Mouse (Mus musculus): ENCODE data around the gene Nav3.

Gene Nav3

DNA sequence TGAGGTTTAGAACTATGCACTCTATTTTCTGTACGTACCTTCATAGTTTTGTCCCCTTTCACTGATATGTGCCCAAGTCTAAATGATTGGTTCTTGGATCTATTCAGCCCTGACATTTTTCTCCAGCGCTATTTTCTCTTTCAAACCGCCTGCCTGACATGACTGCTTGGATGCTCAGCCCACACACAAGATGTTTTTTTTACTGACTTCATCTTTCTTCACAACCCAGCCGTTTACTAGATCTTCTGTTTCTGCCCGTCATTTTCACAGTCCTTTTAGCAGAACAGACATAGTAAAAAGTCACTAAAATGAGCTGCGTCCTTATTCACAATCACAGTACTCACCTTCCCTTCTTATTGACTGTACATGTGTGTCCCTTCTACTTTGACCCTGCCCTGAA, 656.8 kb downstream of the Nav3 start:
- no peak for DNase-seq

DNA sequence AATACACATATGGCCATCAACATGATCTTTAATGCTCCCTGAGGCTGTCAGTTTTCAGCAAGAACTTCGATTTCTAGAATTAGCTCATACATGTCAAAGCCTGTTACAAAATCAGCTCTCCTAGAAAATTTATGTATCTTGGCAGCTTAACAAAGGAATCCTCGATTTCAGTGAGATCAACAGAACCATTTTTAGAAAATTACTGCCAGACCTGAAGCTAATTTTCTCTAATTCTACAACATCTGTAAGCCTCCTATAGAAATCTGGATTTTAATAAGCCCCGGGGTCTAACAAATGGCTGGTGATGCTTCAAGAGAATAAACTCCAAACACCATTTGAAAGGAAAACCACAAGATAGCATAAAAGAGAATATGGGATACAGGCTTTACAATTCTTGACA, 659.0 kb downstream of the Nav3 start:
- no peak for DNase-seq

DNA sequence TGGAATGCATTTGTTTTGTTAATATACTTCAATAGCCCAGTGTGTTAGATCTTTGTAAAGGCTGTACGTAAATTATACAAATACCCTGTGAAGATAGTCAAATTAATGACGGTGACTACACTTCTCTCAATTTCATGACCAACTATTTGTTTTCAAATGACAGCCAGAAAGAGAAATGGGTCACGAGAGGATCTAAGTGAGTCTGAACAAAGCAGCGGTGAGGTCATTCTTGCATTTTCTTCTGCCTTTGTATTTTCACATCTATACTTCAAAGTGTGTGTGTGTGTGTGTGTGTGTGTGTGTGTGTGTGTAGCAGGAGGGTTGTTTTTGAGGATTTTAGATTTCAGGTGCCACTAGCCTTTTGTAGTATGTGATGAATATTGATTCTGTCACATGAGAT, 662.5 kb downstream of the Nav3 start:
- no peak for DNase-seq

DNA sequence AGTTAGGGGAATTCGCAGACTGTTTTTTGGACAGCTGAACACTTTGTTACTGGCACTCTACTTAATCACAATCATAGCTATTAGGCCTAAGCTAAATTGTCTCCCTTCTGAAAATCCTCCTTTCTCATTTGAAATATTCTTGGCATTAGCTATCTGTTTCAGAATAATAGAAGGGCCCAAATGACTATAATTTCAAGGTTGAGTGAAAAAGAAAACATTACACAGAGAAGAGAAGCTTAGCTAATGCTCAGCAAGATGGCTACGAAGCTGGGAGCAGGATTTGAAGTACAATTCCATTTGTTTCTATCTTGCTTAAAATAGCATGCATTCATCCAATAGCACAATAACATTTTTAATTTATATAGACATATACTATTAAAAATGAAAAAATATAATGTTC, 667.3 kb downstream of the Nav3 start:
- DNase-seq, result no peak

DNA sequence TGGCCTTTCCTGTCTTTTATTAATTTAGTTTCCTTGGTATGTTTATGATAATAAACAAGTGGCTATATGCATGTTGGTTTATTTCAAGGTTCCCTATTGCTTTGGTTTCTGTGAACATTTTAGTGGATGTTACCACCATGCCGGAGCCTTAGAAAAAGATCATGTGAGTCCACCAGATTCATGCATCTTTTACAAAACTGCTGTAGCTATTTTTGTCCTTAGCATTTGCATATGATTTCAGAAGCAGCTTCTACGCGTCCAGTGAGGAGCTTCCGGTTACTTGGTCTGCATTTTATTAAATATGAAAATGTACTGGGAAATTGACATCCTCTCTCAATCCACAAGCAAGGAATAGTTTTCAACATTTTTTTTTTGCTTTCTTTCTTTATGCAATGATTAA, 676.9 kb downstream of the Nav3 start:
- DNase-seq, result no peak

DNA sequence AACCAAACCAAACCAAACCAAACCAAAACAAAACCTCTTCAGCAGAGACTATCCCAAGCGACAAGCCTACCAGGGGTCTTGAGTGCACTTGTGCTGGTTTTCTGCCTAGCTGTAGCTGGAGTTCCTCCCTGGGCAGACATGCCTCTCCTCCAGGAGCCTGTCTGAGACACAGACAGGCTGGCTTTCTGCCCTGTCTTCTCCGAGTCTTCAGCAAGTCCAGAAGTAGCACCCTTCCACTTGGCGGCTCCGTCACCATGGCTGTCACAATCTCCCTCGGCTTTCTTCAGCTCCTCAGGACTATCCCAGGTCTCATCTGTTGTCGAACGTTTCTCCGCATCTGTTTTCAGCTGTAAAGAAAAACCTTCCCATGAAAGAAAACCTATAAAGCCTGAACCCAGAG, 686.9 kb downstream of the Nav3 start:
- no peak for DNase-seq

DNA sequence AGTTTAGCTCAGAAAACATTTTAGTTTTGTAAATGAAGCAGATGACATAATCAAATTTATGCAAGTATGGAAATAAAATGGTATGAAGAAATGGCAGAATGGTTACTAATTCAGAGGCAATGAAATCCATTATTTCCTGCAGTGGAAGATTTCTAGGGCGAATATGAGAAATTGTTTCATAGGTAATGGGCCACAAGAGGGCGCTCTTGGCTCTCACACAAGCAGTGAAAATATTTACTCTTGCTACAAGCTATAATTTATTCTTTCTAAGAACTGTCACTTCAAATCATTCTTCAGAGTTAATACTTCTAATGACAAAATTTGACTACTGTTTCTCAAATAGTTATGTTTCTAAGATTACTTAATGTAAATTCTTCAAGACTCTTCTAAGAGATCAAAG, 690.4 kb downstream of the Nav3 start:
- peak; percentile 65 for DNase-seq

DNA sequence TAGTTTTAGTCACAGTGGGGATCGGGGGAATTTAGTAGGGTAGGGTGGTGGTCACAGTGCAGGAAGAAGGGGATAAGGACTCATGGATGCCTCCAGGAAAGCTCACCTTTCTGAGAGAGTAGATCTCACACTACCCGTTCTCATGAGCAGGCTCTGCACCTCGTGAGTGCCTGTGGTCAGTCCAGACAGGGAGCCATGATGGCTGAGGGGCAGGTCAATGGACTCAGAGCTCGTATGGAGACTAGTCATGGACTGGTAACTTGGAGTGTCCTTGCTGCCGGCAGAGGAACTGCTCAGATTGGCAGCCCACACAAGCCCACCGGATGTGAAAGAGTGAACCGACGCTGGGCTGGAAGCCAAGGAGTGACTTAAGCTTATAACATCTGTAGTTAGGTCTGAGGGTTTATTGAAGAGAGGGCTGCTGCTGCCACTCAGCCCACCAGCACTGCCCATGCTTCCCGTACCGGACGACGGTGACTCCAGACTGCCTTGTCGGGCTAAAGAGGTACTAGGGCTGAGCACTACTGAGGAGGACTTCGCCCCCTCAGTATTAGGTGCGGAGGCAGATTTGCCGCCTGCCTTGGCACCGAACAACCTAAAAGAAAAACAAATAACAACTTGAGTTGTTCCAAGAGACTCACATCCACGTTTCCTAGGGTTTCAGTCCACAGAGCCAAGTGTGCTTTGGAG, 691.4 kb downstream of the Nav3 start:
- DNase-seq, result no peak

DNA sequence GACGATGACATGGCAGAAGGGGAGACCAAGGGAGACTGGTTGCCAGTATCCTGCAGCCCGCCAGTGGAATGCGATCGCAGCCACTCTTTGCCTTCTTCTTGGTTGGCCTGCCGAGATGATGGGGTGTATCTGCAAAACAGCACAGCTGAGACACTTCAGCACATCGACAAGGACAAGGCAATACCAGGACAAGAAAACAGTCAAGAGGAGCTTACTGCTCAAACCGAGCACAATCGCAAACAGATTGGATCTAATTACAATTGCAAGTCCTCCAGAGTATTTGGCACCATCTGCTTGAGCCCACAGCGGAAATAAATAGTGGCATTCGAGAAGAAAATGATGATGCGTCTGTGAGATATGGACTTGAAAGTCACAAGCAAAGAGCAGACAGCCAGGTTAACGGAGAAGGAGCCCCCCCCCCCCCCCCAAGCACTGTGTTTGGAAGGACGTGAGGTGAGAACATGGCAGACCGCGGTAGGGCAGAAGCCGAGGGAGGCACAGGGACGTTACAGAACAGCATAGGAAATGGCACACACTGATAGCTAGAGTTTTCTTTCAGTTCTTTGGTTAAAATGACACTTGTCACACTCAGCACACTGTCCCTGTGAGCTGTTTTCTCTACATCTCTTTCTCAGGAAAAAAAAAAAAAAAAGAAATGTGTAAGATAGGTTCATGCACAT, 696.9 kb downstream of the Nav3 start:
- DNase-seq, result peak; percentile 53

DNA sequence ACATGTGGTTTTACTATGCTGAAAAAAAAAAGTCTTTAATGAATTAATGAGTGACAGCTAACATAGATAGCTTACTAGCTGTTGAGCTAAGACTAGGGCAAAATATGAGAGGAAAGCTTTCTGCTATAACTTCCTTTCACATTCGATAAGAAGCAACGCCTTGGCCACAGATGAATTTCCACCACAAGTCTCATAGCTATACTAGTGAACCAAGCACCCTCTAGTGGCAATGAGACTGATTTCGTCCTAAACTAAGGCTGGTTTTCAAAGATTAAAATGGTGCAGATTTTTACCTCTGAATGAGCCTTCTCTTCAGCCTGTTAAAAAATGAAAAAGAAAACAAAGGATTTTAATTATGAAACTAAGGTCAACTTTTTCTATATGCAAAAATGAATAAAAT, 709.1 kb downstream of the Nav3 start:
- peak; percentile 46 for DNase-seq

DNA sequence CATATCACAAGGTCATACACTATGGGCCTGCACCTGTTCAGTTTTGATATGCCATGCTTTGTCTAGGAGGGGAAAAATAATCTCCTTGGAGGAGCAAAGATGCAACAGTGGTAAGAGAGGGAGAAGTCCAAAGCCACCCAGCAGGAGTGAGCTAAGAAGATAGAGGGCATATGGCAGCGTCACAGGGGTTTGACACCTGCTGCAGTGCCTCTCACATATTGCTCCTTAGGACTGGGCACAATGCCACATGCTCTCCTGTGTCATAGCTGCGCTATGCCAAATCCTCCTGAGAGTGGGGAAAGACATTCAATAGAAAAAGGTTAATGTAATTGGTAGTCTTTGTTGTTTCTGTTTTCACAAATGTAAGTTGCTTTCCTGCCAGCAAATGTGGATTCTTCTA, 714.3 kb downstream of the Nav3 start:
- peak; percentile 96 for DNase-seq

DNA sequence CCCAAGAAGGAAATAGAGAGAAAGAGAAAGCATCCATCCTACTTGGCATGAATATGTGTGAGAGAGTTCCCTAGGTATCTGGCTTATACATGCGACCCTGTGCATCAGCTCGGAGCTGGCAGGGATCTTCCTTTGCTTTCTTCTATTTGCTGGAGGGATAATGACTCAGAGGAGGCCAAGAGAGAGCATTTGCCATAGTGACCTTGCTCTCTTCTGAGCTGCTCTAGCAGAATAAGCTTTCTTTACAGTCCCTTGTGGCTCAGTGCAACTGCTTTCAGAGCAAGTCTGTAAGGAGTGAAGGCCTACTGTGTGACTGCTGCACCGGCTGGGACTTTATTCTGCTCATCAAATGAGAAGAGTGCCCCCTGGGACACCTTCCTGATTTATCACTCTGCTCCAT, 715.7 kb downstream of the Nav3 start:
- peak; percentile 35 for DNase-seq

DNA sequence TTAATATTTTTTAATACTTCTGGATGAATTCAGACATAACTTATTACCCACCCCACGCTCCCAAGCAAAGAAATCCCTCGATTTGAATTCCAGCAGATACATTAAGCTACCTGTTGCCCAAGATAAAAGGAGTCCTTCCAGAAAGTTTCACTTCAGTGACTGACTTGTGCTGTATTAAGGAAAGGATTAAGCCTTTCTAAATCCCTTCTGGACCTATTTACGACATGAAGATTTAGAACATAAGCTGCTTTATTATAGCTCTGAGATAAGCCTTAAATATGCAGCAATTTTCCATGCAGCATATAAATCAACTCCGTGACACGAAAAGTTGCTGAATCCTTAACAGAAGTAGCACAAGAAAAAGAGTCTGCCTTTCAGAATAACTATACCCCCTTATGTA, 732.4 kb downstream of the Nav3 start:
- DNase-seq, result no peak

DNA sequence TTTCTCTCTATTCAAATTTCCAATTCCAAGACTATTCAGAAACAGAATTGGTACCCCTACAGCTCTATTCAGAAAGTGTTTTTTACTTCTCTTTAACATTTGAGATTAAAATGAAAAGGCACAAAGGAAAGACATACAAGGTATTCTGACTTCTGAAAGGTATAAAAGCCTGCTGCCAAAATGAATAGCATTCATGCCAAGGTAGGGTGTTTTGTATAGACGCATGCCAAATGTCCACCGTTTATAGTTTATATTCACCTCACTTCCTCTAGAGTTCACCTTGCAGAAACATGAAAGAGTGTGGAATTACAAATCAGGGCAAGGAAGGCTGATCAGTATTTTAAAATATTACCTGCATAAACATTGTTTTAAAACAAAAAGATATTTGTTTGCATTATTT, 737.2 kb downstream of the Nav3 start:
- no peak for DNase-seq

DNA sequence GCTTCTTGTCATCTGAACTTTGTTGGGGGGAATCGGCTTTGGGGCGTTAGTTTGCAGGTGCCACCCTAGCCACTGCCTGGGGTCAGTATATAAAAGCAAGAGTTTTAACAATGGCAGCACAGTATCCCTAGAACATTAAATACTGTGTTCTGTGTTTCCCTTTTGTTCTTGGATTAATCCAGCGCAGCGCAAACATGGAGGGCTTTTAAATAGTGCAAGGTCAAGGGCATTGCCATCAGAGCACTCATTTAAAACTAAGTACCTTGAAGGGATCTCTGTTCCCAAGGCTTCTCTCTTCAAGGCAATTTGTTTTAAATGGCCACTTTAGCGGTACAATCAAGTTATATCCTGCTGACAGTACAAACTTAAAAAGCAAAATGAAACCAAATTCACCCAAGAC, 737.6 kb downstream of the Nav3 start:
- DNase-seq, result no peak

DNA sequence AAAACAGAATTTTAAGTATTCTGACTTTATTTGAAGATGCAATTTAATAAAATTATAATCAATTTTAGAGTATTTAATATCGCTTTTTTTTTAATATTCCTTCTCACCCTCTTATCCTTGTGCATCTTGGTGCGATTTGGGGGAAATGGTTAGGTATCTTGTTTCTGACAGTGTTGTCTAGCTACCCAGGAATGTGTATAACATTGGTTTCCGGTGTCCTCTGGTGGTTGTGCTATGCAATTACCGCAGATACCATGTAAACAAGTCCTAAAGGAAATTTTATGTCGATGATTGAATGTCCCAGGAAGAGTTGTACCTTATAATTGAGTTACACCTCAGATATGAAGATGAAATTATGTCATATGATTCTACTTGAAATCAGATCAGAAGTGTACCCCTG, 743.0 kb downstream of the Nav3 start:
- DNase-seq, result peak; percentile 62

DNA sequence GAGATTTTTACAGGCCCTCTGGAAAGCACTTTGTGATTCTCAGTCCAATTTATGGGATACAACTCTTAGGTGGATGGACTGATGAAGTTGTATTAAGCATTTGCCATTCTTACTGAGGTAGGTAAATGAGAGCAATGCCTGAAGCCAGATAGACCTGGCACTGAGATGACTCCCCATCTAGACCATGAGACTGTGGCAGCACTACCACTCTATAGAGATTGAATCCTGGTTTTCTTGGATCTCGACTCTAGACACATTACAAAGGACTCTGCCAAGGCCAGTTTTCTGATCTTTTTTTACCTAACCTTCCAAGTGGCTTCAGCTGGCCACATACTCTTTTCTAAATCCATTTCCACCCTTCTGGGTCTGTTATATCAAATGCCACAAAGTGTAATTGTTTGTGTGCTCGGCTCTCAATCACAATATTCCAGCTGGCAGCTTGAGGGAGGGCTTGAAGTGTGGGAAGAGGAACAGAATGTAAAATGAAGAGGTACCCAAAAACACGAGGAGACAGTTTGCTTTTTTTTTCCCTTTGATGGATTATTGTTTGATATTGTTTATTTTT, 756.2 kb downstream of the Nav3 start:
- no peak for DNase-seq

DNA sequence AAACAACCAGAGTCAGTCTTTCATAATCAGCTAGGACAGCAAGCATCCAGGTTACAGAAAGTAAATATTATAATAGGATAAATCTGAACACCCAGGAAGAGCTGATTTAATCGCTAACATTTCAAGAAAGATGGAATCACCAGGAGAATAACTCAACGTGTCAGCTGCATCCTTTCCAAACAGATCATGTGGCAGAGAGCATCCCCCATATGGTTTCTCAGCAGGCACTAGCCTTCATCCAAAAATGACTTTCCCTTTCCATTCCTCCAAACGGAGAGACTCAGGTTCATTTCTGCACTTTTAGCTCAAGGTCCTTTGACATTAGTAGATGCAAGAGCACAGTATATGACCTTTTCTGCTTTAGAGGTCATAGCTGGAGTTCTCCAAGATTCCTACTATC, 765.4 kb downstream of the Nav3 start:
- peak; percentile 90 for DNase-seq

DNA sequence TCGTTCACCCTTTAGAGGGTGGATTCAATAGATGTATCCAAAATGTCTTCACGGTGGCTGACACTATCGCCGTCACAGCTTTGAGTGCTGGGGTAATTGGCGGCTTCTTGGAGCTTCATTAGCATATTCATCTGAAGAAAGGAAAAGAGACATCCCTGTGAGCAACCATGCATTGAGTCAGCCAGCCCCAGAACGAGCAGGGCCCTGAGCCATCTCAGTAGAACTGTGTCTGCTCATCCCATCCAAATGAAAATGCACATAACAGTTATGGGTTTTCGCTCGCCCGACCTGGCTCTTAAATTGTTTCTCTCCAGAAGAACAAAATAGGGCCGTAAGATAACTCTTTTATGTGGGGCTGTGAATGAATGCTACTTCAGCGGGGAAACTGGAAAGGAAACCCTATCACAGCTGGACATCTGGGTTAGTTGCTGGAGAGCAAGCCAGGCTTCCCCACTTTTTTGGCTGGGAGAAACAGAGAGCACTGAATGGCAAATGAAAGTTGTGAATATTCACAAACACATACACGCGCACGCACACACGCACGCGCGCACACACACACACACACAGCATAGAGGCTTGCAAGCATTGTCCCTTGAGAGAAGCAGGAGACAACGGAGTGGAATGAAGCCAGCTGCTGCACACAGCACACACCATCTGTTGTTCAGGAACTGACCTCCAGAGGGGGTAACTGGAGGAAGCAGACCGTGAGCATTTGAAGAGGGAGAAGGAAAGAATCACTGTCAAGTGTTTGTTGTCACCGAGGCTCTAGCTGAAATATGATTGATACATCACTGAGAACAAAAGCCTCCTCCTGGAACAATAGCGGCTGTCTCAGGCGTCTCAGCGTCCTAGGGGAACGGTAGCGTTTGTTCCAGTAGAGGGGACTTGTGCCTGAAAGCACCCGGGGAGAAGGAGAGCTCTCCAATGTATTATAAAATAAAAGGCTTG, 771.6 kb downstream of the Nav3 start:
- peak; percentile 86 for DNase-seq

DNA sequence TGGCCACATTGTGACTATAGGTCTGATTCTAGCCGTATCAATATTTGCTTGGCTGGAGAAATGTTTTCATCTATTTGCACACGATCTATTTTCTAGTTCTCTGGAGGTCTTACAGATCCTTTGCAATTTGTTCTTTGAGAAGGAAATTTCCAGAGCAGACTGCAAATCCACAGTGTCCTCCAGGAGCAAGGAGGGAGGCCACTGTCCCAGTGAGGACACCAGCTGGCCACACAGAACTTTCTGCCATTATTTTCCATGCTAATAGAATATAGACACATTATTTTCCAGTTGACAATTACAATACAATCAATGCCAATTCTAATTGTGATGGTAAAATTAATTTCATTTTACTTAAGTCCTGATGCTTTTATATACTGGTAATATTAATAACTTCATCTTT, 783.1 kb downstream of the Nav3 start:
- DNase-seq, result peak; percentile 69

DNA sequence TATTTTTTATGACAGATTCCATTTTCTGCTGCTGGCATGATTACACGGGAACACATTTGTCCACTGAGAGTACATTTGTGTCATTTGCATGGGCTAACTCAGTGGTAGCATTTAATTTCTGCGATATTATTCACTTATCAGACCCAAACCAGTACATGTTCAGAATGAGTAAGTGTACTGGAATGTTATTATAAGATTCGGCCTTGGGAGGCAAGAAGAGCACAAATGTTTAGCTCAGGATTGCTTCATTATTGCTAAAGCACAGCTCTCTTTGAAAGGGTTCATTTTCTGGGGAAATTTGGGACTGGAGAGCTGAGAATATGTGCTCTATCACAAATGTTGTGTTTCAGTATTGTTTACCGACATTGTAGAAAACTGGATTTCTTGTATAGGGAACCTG, 788.6 kb downstream of the Nav3 start:
- DNase-seq, result no peak

DNA sequence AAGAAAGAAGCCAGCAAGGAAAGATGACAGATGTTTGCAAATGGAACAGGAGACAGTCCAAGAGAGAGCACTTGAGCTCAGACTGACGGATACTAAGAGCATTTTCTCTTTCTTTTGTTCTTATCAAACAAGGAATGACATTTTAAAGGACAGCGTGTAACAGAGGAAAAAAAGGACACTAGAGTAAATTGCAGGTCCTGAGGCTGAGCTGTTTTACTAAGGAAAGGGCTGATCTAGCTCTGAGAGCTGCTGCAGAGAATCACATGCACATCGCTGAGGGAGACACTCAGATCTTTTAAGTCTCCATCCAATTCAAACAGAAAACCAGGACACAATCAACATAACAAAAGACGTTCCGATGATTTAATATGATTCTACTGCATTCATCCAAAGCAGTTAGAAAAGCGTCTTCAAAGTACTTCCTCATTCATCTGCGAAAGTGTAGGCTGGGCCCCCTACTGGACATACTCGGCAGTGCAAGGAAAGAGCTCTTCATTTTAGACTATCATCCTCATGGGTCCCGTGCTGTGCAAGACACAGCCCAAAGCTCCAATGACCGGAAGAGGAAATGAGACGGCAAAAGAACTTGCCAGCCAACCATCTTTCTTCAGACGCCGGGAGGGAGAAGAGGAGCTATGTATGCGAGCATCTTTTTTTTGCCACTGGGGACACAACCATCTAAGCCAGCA, 791.2 kb downstream of the Nav3 start:
- peak; percentile 84 for DNase-seq

DNA sequence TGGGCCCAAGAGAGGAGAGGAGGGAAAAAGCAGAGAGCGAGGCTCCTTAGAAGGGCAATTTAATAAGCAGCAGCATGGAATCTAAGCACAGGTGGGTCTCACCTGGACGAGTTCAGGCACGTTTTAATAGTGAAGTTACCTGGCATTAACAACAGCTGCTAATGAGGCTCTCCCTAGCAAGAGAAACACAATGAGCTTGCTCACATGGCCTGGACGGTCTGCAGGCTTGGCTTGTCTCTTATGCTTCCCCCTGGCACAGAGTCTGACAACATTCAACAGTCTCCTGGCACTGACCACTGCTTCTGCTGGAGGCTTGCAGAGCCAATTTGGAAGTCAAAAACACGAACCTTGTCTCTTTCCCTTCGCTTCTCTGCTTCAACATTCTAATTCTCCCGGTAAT, 804.5 kb downstream of the Nav3 start:
- peak; percentile 49 for DNase-seq

Data from cerebellum, adult 8-10 months (tissue).